Mouse (Mus musculus) embryonic fibroblast, embryonic 13.5 days (primary cell): ENCODE measurements around the gene Kalrn. TPM values are rescaled to one million over a fixed set of nuclear protein-coding genes. Genes with fewer than 3 reads are reported as not detected.

Experiments
- H3K27ac ChIP-seq: 2 replicates; pipeline ENCODE4 v1.5.1; 2012; ENCODE audit warnings: low read length, control low read depth, inconsistent platforms; ENCODE audit not compliant: insufficient read depth
- H3K4me1 ChIP-seq: 2 replicates; pipeline ENCODE4 v1.6.1; 2011; ENCODE audit warnings: low read length; ENCODE audit not compliant: control insufficient read depth, insufficient read depth
- H3K4me3 ChIP-seq: 2 replicates; pipeline ENCODE4 v1.5.1; 2011; ENCODE audit warnings: mild to moderate bottlenecking, control low read depth, low read length; ENCODE audit not compliant: insufficient read depth
- CTCF ChIP-seq: IDR thresholded peaks from 2 replicates; pipeline ENCODE4 v1.5.1; 2011; ENCODE audit warnings: mild to moderate bottlenecking, control low read depth, low read length, moderate library complexity, borderline replicate concordance; ENCODE audit not compliant: insufficient read depth
- POLR2A ChIP-seq: IDR thresholded peaks from 2 replicates; pipeline ENCODE4 v1.6.1; 2011; ENCODE audit warnings: low read depth, mild to moderate bottlenecking, control low read depth, low read length, moderate library complexity
- polyA plus RNA-seq: library from polyadenylated mRNA; stranded (reverse); fragments of >200 nt; gene quantifications from 2 replicates; pipeline ENCODE4 v1.2.4, GENCODE M21; 2011; ENCODE audit warnings: low read depth; ENCODE audit not compliant: missing spikeins, insufficient read length

Gene Kalrn
- polyA plus RNA-seq, 1 experiment: 25.5 TPM

GRCm38 (mm10) chr16:34047543-34047942, 525.8 kb downstream of the Kalrn start:
- Histone ChIP-seq H3K4me3 (no peak overlapping the region), H3K27ac (no peak overlapping the region), H3K4me1 (no peaks in the 10 kb centered on the region)
- TF ChIP-seq CTCF (no peak), POLR2A (no peak)

GRCm38 (mm10) chr16:34047006-34047360, 526.3 kb downstream of the Kalrn start:
- Histone ChIP-seq H3K4me3 (no peak overlapping the region), H3K27ac (no peak overlapping the region), H3K4me1 (no peaks in the 10 kb centered on the region)
- no peak for TF ChIP-seq POLR2A
- TF ChIP-seq CTCF: no peak

GRCm38 (mm10) chr16:34046268-34047005, 526.9 kb downstream of the Kalrn start:
- TF ChIP-seq POLR2A (no peak), CTCF (no peak)
- Histone ChIP-seq H3K4me1 (no peaks in the 10 kb centered on the region), H3K4me3 (no peak overlapping the region), H3K27ac (no peak overlapping the region)

GRCm38 (mm10) chr16:34044539-34044938, 528.8 kb downstream of the Kalrn start:
- TF ChIP-seq CTCF (no peak), POLR2A (no peak)
- no peaks in the 10 kb centered on the region for H3K4me1 ChIP-seq
- H3K4me3 ChIP-seq: no peak overlapping the region
- no peak overlapping the region for H3K27ac ChIP-seq

GRCm38 (mm10) chr16:34043048-34043795, 530.1 kb downstream of the Kalrn start:
- Histone ChIP-seq H3K27ac (no peak overlapping the region), H3K4me3 (no peak overlapping the region), H3K4me1 (no peaks in the 10 kb centered on the region)
- no peak for TF ChIP-seq POLR2A
- TF ChIP-seq CTCF: no peak

- H3K4me3 ChIP-seq: no peak overlapping the region
- H3K27ac ChIP-seq: no peak overlapping the region
- H3K4me1 ChIP-seq: no peaks in the 10 kb centered on the region
- TF ChIP-seq POLR2A (no peak), CTCF (no peak)
Observed at GRCm38 (mm10) chr16:34042586-34042985, 530.7 kb downstream of the Kalrn start.

- Histone ChIP-seq H3K27ac (no peak overlapping the region), H3K4me1 (no peaks in the 10 kb centered on the region), H3K4me3 (no peak overlapping the region)
- TF ChIP-seq POLR2A: no peak
- TF ChIP-seq CTCF: no peak
Observed at GRCm38 (mm10) chr16:34040276-34040675, 533.1 kb downstream of the Kalrn start.

- TF ChIP-seq POLR2A: no peak
- no peak for TF ChIP-seq CTCF
- H3K4me1 ChIP-seq: no peaks in the 10 kb centered on the region
- H3K4me3 ChIP-seq: no peak overlapping the region
- H3K27ac ChIP-seq: no peak overlapping the region
Observed at GRCm38 (mm10) chr16:34039736-34040135, 533.6 kb downstream of the Kalrn start.

- Histone ChIP-seq H3K4me1 (no peaks in the 10 kb centered on the region), H3K4me3 (no peak overlapping the region), H3K27ac (no peak overlapping the region)
- TF ChIP-seq POLR2A (no peak), CTCF (no peak)
Observed at GRCm38 (mm10) chr16:34036327-34037047, 536.8 kb downstream of the Kalrn start.

GRCm38 (mm10) chr16:34035780-34036179, 537.6 kb downstream of the Kalrn start:
- Histone ChIP-seq H3K27ac (no peak overlapping the region), H3K4me1 (no peaks in the 10 kb centered on the region), H3K4me3 (no peak overlapping the region)
- TF ChIP-seq POLR2A (no peak), CTCF (no peak)
